Mouse (Mus musculus) C2C12 (cell line): ENCODE measurements at regions not wholly inside any gene's neighbourhood (a gene's known extent, or its start where the extent isn't known, plus 50 kb on each side); places are given as distances from the start of the nearest gene placed in this dataset.

Source experiments
- CTCF ChIP-seq: IDR thresholded peaks from one replicate; pipeline ENCODE4 v1.5.1; 2011; ENCODE audit not compliant: control insufficient read depth, insufficient read depth, insufficient read length
- MYOG ChIP-seq: IDR thresholded peaks from one replicate; pipeline ENCODE4 v1.6.1; 2011; ENCODE audit not compliant: control insufficient read depth, insufficient read length; ENCODE audit errors: extremely low read depth

- TF ChIP-seq CTCF (no peak), MYOG (no peak)
These were observed 288.1 kb upstream of the Cxadr start for GRCm38 (mm10) chr16:78013049-78013819.
